Comparison of ENCODE assay signal across 27 mouse cellular contexts in genomic region chr7:6186176-6186575, GRCm38 (mm10). TPM values are rescaled to one million over a fixed set of nuclear protein-coding genes. Genes with fewer than 3 reads are reported as not detected.
"Had no signal": no experiment of that assay in that cellular context is flagged by ENCODE, and none has a peak within 500 bp of the region (broad histone marks: within the 10 kb centered on the region; RNA-seq: fewer than 3 reads in every experiment).

No protein-coding gene starts in this region.

- H3K4me2 ChIP-seq: liver, embryonic 13.5 days; midbrain, embryonic 11.5 days had no signal

- H3K9ac ChIP-seq: liver, embryonic 13.5 days had no signal

- H3K27ac ChIP-seq: kidney, postnatal 0 days; layer of hippocampus, adult 2 months; left cerebral cortex, adult 2 months; liver, embryonic 13.5 days had no signal

- DNase-seq: layer of hippocampus, postnatal 36 days; liver, embryonic 13.5 days; lung, adult 2 months; lung, postnatal 14 days; lung, postnatal 4 days; midbrain, embryonic 14.5 days; thymus, adult 18-20 months; thymus, postnatal 36 days had no signal

- H3K4me3 ChIP-seq: layer of hippocampus, adult 2 months; left cerebral cortex, adult 2 months; liver, embryonic 13.5 days had no signal

- H3K9me3 ChIP-seq: liver, embryonic 13.5 days had no signal

- H3K27me3 ChIP-seq: liver, embryonic 13.5 days had no signal

- ATAC-seq: intestine, embryonic 16.5 days had no signal

RNA-seq across cellular contexts. Expression of gene Galp, which starts 10.7 kb away (rescaled TPM):
- polyA plus RNA-seq: intestine, embryonic 16.5 days; kidney, postnatal 0 days; limb, embryonic 11.5 days; limb, embryonic 14.5 days; liver, adult 2 months; liver, embryonic 13.5 days; liver, embryonic 16.5 days; lung, adult 2 months; lung, embryonic 16.5 days; midbrain, embryonic 11.5 days; midbrain, embryonic 14.5 days; midbrain, postnatal 0 days; neural tube, embryonic 11.5 days; neural tube, embryonic 14.5 days; small intestine, adult 2 months; spleen, adult 2 months; stomach, embryonic 16.5 days; testis, adult 2 months; urinary bladder, adult 2 months had no signal

RNA-seq across cellular contexts. Expression of gene Zscan5b, which starts 35.9 kb away (rescaled TPM):
- polyA plus RNA-seq: intestine, embryonic 16.5 days; kidney, postnatal 0 days; large intestine, adult 2 months; limb, embryonic 11.5 days; limb, embryonic 14.5 days; liver, adult 2 months; liver, embryonic 13.5 days; liver, embryonic 16.5 days; lung, adult 2 months; lung, embryonic 16.5 days; midbrain, embryonic 11.5 days; midbrain, embryonic 14.5 days; midbrain, postnatal 0 days; neural tube, embryonic 11.5 days; neural tube, embryonic 14.5 days; small intestine, adult 2 months; spleen, adult 2 months; stomach, embryonic 16.5 days; urinary bladder, adult 2 months had no signal
